Mouse (Mus musculus) regulatory T cell (primary cell): ENCODE measurements around the gene Cnr1.

Experiments used
- in situ Hi-C: fragments of 300-600 bp; cut with MboI, MseI; formaldehyde crosslinking; loops from one replicate; pipeline ENCODE4 v1.15.1; 2025; ENCODE audit warnings: high pct_unique_total_duplicates

The Cnr1 gene

DNA sequence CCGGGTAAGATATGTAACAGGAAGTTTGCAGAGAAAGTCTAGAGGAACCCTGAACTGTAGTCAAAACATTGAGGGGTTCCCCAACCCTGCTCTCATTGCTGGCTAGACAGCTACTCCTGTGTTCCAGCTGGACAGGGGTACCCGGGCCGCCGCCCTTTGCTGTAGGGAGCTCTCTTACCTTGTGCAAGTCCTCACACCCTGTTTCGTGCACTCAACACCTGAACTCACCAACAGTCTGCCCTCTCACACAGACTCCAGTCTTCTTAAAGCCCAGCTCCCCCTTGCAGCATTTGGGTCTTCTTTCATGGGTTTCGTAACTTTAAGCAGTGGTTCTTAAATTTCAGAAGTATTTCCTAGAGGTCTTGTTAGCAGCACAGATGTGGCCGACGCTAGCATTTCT lies 7.0 kb downstream of the Cnr1 start:
- in situ Hi-C loops = no loop called here

DNA sequence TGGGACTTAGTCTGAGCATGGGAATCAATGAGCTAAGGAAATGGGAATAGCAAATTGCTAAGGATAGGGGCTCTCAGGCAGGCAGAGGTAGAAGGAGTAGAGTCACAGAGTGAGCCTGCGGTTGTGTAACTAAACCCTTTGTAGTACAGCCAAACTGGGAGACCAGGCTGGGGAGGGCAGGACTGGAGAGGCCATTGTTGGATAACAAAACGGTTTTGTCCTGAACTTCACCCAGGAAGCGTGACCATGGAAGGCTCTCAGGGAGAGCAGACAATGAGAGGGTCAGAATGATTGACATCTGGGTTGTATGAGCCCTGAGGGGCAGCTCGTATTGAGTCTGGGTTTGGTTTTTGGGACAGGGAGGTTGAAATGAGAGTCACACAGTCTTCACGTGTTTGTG lies 17.2 kb downstream of the Cnr1 start:
- in situ Hi-C loops = no loop called here

DNA sequence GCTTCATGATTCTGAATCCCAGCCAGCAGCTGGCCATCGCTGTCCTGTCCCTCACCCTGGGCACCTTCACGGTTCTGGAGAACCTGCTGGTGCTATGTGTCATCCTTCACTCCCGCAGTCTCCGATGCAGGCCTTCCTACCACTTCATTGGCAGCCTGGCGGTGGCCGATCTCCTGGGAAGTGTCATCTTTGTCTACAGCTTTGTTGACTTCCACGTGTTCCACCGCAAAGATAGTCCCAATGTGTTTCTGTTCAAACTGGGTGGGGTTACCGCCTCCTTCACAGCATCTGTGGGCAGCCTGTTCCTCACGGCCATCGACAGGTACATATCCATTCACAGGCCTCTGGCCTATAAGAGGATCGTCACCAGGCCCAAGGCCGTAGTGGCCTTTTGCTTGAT lies 19.5 kb downstream of the Cnr1 start:
- in situ Hi-C loops = no loop called here

DNA sequence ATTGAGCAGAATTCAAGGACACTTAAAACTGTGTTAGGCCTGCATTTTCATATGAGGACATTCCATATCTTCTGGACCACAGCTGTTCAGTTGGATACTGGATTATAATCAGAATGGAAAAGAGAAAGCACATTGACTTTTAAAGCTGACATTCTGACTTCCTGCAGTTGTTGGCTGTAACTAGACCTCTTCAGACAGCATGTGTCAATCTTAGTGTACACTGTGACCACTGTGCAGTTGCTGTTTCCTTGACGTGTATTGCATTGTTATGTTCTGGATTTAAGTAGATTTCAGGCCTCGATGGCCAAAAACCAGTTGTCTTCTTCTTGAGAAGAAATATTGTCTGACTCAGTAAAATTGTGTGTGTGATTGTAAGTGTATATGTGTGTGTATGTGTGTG lies 21.3 kb downstream of the Cnr1 start:
- in situ Hi-C loops = no loop called here

DNA sequence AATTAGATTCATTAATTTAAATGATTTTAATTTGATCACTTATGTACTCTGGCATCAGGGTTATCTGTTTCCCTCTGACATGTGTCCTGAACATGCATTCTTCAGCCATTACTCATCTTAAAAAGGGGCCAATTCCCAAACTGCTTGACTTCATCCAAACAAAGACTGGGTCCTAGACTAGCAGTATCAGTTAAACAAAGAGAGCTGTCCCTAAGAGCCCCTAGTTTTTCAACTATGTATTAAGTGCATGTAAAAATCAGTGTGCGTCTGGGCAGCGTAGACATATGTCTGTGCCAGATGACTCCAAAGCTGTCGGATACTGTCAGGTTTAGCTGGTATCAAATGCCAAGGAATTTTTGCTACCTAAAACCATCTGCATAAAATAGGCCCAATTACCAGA lies 23.2 kb downstream of the Cnr1 start:
- in situ Hi-C loops = no loop called here

DNA sequence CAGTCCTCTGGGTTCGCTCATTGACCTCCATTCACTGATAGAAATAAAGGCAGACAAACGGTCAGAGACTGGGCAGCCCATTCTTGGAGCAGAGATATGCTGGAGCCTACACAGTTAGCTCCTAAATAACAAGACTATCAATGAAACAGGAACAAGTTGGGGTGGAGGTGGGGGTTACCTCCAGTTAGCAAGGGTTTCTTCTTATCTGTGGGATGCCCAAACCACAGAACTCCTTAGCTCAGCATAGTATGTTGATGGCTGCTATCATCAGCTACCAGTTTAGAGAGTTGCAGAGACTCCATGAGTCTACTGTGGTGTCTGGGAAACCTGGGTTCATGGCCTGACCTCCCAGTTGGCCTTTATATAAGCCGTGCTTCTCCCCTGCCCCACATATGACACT lies 33.0 kb downstream of the Cnr1 start:
- in situ Hi-C loops = loop anchor here (10.0 kb wide), 1 partner anchor 773 kb away; the partner anchor contains the start of gene Pm20d2

DNA sequence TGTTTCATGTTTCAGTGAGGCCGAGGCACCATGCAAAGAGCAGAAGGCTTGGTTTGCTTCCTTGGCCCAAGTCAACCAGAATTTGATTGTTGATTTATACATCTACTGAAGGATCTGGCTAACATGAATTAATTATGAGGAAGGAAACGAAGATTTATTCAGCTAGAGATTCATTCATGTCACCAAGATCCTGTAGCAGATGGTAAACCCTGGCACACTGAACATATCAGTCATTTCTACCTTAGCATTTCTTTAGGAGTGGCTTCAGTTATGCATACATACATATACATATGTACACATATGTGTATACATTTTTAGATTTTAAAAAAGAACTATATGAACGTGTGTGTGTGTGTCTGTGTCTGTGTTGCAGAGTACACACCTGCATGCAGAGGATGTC lies 34.1 kb downstream of the Cnr1 start:
- in situ Hi-C loops = loop anchor here (10.0 kb wide), 1 partner anchor 774 kb away; the partner anchor contains the start of gene Pm20d2

DNA sequence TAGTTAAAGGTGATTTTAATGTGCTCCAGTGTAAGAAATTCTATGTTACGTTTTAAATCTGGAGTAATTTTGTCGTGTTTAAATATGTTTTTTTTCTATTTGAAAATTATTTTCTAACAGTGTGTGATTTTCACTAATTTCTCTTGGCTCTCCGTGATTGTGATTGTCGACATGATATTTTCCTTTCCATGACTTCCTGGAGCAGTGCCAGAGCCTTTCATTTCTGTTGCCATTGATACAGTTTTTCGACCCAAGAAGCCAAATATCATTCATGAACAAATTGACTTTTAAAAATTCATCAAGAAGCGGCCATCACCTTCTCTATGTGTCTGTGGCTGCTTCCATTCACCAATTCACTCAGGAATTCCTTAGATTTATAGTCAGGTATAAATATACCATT lies 35.4 kb downstream of the Cnr1 start:
- in situ Hi-C loops = loop anchor here (10.0 kb wide), 1 partner anchor 775 kb away; the partner anchor contains the start of gene Pm20d2

DNA sequence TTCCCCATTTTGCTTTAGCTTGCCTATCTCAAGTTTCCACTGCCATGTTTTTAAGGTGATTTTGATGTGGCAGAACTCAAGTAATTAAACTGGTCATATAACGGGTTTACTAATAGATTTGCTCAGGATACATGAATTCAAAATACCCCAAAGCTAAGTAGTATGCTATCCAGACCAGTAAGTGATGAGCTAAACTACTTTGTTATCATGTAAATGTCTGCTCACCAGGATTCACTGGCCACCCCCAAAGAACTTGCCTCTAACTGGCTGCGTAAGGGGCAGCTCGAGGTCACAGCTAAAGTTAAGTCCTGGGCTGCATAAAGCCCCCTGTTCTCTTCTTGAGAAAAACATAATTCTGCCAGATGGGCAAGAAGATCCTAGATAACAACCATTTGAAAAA lies 46.3 kb downstream of the Cnr1 start:
- in situ Hi-C loops = no loop called here

DNA sequence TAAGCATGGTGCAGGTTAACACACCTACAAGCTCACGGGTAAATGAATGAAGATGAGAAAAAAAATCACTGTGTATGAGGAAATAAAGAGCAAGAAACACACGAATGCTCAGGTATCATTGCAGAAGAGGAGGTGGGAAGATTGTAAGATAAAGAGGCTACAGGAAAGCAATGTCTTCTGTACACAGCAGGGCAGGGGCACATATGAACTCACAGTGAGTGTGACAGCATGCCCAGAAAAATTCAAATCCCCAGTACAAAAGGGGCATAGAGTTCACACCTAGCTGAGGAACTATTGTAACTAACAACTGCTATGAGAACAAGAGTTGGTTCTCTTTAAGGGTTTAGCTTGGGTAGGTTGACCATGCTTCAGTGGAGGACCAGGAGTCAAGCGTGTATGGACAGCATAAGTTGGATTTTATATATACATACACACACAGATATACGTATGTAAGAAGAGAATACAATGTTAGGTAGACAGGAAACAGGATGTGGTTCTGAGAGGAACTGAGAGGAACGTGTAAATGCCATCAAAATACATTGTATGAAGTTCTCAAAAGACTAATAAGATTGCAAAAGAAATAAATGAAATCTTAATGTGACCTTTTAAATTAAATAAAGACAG lies 64.2 kb downstream of the Cnr1 start:
- in situ Hi-C loops = no loop called here

DNA sequence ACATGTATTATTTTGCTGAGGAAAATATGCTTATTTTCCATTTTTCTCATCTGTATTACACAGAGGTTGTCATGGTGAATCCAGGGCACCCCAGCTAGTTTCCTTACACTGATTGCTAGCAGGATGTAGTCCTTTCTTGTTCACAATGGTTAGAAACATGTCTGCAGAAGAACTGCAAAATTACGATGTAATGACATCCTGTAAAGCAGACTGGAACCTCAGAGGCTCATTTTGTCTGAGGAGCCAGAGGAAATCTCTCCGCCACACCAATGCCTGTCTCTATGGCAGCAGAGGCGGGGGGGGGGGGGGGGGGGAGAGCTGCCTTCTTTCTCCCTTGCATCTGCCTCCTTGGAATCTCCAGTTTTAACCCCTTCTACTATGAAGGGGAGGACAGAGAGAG lies 68.3 kb downstream of the Cnr1 start:
- in situ Hi-C loops = loop anchor here (10.0 kb wide), 1 partner anchor 918 kb away; no protein-coding TSS in a partner anchor

DNA sequence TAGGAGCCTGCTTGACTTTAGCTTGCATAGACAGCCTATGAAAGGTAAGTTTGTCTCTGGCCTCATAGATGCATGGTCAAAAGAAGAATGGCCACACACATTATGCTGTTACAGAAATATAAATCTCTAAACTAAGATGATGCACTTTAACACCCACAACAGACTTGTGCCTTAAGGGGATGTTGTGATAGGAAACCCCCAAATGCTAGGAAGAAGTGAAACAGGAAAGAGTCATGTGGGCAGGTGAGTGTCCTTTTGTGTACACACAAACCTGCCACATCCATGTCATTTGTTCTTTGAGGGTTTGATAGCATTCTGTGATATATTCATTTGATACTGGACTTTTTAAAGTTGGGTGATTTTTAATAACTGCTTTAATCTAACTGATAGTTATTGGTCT lies 72.0 kb downstream of the Cnr1 start:
- in situ Hi-C loops = loop anchor here (10.0 kb wide), 1 partner anchor 922 kb away; no protein-coding TSS in a partner anchor
